ENCODE assay signal across 8 mouse cellular contexts in the genomic region with DNA sequence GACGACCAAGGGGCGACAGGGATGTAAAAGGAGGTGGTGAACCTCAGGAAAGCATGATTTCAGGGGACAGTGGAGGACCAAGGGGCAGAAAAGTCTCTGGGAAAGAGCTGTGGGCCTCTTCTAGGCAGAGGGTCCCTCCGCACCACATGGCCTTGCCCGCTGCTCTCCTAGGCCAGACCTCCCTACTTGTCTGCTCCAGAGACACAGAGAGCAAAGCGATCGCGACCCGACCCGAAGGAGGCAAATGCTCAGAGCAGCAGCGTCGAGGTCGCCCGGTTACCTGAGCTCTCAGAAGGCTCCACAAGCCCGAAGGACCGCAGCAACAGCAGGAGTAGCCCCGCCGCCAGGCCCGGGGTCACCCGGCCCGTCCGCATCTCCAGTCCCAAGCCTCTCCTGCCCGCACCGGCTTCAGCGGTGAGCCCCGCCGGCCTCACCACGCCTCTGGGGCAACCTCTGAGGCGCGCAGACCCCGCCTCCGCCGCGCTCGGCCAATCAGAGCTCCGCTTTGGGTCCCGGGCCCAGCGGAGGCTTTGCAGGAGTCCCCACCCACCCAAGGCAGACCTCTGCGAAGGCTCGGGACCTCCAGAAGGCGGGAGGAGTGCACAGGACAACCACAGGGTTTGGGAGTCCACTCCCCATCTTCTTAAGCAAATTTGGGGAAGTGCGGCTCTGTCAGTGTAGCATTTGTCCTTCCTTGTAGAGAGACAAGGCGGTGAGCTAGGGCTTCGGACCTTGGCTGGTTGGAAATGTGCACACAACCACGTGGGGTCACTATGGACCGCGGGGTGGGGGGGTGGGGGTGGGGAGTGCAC. TPM values are rescaled to one million over a fixed set of nuclear protein-coding genes. Genes with fewer than 3 reads are reported as not detected.
DNase-seq lines count a peak whose midpoint lies in the region; ATAC-seq and TF ChIP-seq lines count a peak whose summit lies in the region.

A gene (minus strand): TSS at position 446 of the 812 bp plus-strand sequence.

- peak within 1 kb of the TSS; percentile 74 for H3K9ac ChIP-seq in heart, embryonic 13.5 days
- H3K9ac ChIP-seq in kidney, postnatal 0 days (ENCODE audit: low read depth, low read length) = peak within 1 kb of the TSS; percentile 54
- no peak within 1 kb of the TSS for H3K9ac ChIP-seq in liver, embryonic 14.5 days (replicated peaks)
- peak within 1 kb of the TSS; percentile 60 for H3K9ac ChIP-seq in neural tube, embryonic 11.5 days (ENCODE audit: low read length)
- peak within 1 kb of the TSS; percentile 52; the same call in 1 of the 2 replicates for H3K9ac ChIP-seq in stomach, postnatal 0 days (ENCODE audit: low read length)

- no peak for TF ChIP-seq EP300 in liver, embryonic 14.5 days (IDR thresholded peaks at IDR 0.05; ENCODE audit: low read depth)
- TF ChIP-seq EP300 in stomach, postnatal 0 days (optimal IDR thresholded peaks at IDR 0.05) = no peak

- TF ChIP-seq CTCF in kidney, postnatal 0 days (IDR thresholded peaks at IDR 0.05; ENCODE audit: low read depth) = no peak
- TF ChIP-seq CTCF in liver, embryonic 14.5 days (IDR thresholded peaks at IDR 0.05; ENCODE audit: low read depth) = no peak
- TF ChIP-seq CTCF in stomach, postnatal 0 days (IDR thresholded peaks at IDR 0.05; ENCODE audit: low read depth) = no peak

- peak within 1 kb of the TSS; percentile 61 for H3K4me3 ChIP-seq in heart, embryonic 13.5 days
- peak within 1 kb of the TSS; percentile 40 for H3K4me3 ChIP-seq in kidney, postnatal 0 days (replicated peaks; ENCODE audit: low read depth, low read length)
- peak within 1 kb of the TSS; percentile 37 to 49 for H3K4me3 ChIP-seq in liver, embryonic 14.5 days (ENCODE audit: insufficient read depth in 1 of 2, low read depth in 2 of 2, low read length in 2 of 2)
- H3K4me3 ChIP-seq in neural tube, embryonic 11.5 days (ENCODE audit: low read depth, low read length) = peak within 1 kb of the TSS; percentile 47
- peak within 1 kb of the TSS; percentile 54 for H3K4me3 ChIP-seq in stomach, postnatal 0 days (ENCODE audit: low read depth, low read length)

- H3K27ac ChIP-seq in heart, embryonic 13.5 days (replicated peaks) = no peak within 1 kb of the TSS
- H3K27ac ChIP-seq in kidney, postnatal 0 days = no peak within 1 kb of the TSS
- H3K27ac ChIP-seq in liver, embryonic 14.5 days = no peak within 1 kb of the TSS
- H3K27ac ChIP-seq in neural tube, embryonic 11.5 days (ENCODE audit: low read depth, low read length) = no peak within 1 kb of the TSS
- H3K27ac ChIP-seq in stomach, postnatal 0 days (replicated peaks) = no peak within 1 kb of the TSS

- H3K4me2 ChIP-seq in heart, embryonic 13.5 days = peak within 1 kb of the TSS; percentile 83
- peak within 1 kb of the TSS; percentile 87 for H3K4me2 ChIP-seq in kidney, postnatal 0 days (ENCODE audit: low read length)
- H3K4me2 ChIP-seq in liver, embryonic 14.5 days (ENCODE audit: low read depth) = peak within 1 kb of the TSS; percentile 54
- H3K4me2 ChIP-seq in neural tube, embryonic 11.5 days (ENCODE audit: low read depth) = peak within 1 kb of the TSS; percentile 83
- peak within 1 kb of the TSS; percentile 94 for H3K4me2 ChIP-seq in stomach, postnatal 0 days (replicated peaks; ENCODE audit: low read depth)

- H3K36me3 ChIP-seq in heart, embryonic 13.5 days = no peaks in the 10 kb centered on the region
- no peaks in the 10 kb centered on the region for H3K36me3 ChIP-seq in kidney, postnatal 0 days (ENCODE audit: insufficient read depth, low read length)
- H3K36me3 ChIP-seq in liver, embryonic 14.5 days (replicated peaks; ENCODE audit: control insufficient read depth, insufficient read depth, low read depth) = no peaks in the 10 kb centered on the region
- no peaks in the 10 kb centered on the region for H3K36me3 ChIP-seq in neural tube, embryonic 11.5 days (ENCODE audit: control insufficient read depth, insufficient read depth, low read length)
- H3K36me3 ChIP-seq in stomach, postnatal 0 days (ENCODE audit: control insufficient read depth, insufficient read depth, low read length) = no peaks in the 10 kb centered on the region

- no peaks in the 10 kb centered on the region for H3K9me3 ChIP-seq in heart, embryonic 13.5 days
- H3K9me3 ChIP-seq in kidney, postnatal 0 days (replicated peaks; ENCODE audit: low read length) = no peaks in the 10 kb centered on the region
- no peaks in the 10 kb centered on the region for H3K9me3 ChIP-seq in liver, embryonic 14.5 days (ENCODE audit: control insufficient read depth, low read length)
- no peaks in the 10 kb centered on the region for H3K9me3 ChIP-seq in neural tube, embryonic 11.5 days (ENCODE audit: control insufficient read depth, low read length)
- no peaks in the 10 kb centered on the region for H3K9me3 ChIP-seq in stomach, postnatal 0 days (ENCODE audit: control insufficient read depth, low read length)

- WGBS in heart, embryonic 13.5 days = 1% methylated on average over 46 of the region's 46 CpGs
- WGBS in kidney, postnatal 0 days = 2% methylated on average over 46 of the region's 46 CpGs
- WGBS in liver, embryonic 14.5 days (ENCODE audit: insufficient replicate concordance) = under 1% methylated on average over 46 of the region's 46 CpGs
- 2% methylated on average over 46 of the region's 46 CpGs for WGBS in neural tube, embryonic 11.5 days
- WGBS in stomach, postnatal 0 days = 2% methylated on average over 40 of the region's 46 CpGs

- ATAC-seq in erythroblast, adult 5-6 weeks (replicated peaks; ENCODE audit: low FRiP score, poor library complexity, severe bottlenecking) = peak; percentile 64; the same call in 1 of the 2 replicates
- peak; percentile 85 for ATAC-seq in heart, embryonic 13.5 days (ENCODE audit: extremely low read depth, insufficient number of reproducible peaks, low FRiP score, low TSS enrichment)
- peak; percentile 98 for ATAC-seq in kidney, postnatal 0 days (replicated peaks; ENCODE audit: low FRiP score, low read depth)
- peak; percentile 93 for ATAC-seq in liver, embryonic 14.5 days (ENCODE audit: insufficient read depth)
- ATAC-seq in neural tube, embryonic 11.5 days (ENCODE audit: insufficient read depth, low FRiP score, low TSS enrichment) = peak; percentile 100
- ATAC-seq in stomach, postnatal 0 days (ENCODE audit: low FRiP score, low TSS enrichment) = peak; percentile 94

- H3K27me3 ChIP-seq in heart, embryonic 13.5 days (replicated peaks) = 0 out of 2 replicates have a peak, but pooled peaks cover 3% of the 10 kb centered on the region
- no peaks in the 10 kb centered on the region for H3K27me3 ChIP-seq in kidney, postnatal 0 days (ENCODE audit: insufficient read depth, low read length)
- H3K27me3 ChIP-seq in liver, embryonic 14.5 days (ENCODE audit: control insufficient read depth, insufficient read depth, low read length) = no peaks in the 10 kb centered on the region; the same call in 1 of the 2 replicates
- H3K27me3 ChIP-seq in neural tube, embryonic 11.5 days (ENCODE audit: control insufficient read depth, insufficient read depth, low read length) = no peaks in the 10 kb centered on the region
- H3K27me3 ChIP-seq in stomach, postnatal 0 days (ENCODE audit: control insufficient read depth, insufficient read depth, low read length) = no peaks in the 10 kb centered on the region

- peaks cover 11% of the 10 kb centered on the region for H3K4me1 ChIP-seq in heart, embryonic 13.5 days
- H3K4me1 ChIP-seq in kidney, postnatal 0 days (replicated peaks; ENCODE audit: insufficient read depth, low read length) = no peaks in the 10 kb centered on the region
- peaks cover 0 to 4% of the 10 kb centered on the region in 2 experiments; a peak in 2 of 4 replicates for H3K4me1 ChIP-seq in liver, embryonic 14.5 days (replicated peaks; ENCODE audit: control insufficient read depth in 2 of 2, insufficient read depth in 2 of 2, low read length in 1 of 2)
- H3K4me1 ChIP-seq in neural tube, embryonic 11.5 days (ENCODE audit: control insufficient read depth, insufficient read depth, low read length) = 0 out of 2 replicates have a peak, but pooled peaks cover 2% of the 10 kb centered on the region
- no peaks in the 10 kb centered on the region for H3K4me1 ChIP-seq in stomach, postnatal 0 days (replicated peaks; ENCODE audit: control insufficient read depth, insufficient read depth)

- DNase-seq in CD4-positive helper T cell, adult 2 months (ENCODE audit: low read depth, low spot score) = peak; percentile 91
- DNase-seq in brain, adult 2 months (ENCODE audit: low read depth, low spot score) = peak; percentile 52
- DNase-seq in kidney, postnatal 0 days (ENCODE audit: low spot score) = peak; percentile 89
- DNase-seq in liver, embryonic 14.5 days (ENCODE audit: low read depth in 3 of 3, low spot score in 3 of 3) = peak; percentile 49 to 68 (median 63)
- peak; percentile 91 for DNase-seq in neural tube, embryonic 11.5 days (ENCODE audit: low spot score)
- peak; percentile 86 for DNase-seq in stomach, postnatal 0 days (ENCODE audit: low spot score)

RNA-seq across cellular contexts. Expression of the gene that starts here (rescaled TPM):
- total RNA-seq in erythroblast, adult 5-6 weeks (2015; ENCODE audit: low replicate concordance) = 5.6 and 7.9 TPM in 2 replicates
- total RNA-seq in erythroblast, adult 5-6 weeks (2017; ENCODE audit: low replicate concordance) = 6.1 and 8.2 TPM in 2 replicates
- polyA plus RNA-seq in heart, embryonic 13.5 days (2015; fragmentation: Nextera tagmentation; extraction: Ambion mirVana) = 1.3 TPM in 2 replicates
- 1.4 and 1.6 TPM in 2 replicates for polyA plus RNA-seq in kidney, postnatal 0 days (2015; fragmentation: Nextera tagmentation; extraction: Ambion mirVana)
- 1.4 and 2.0 TPM in 2 replicates for polyA plus RNA-seq in liver, embryonic 14.5 days (2012; rRNA removed)
- 2.6 and 3.3 TPM in 2 replicates for polyA plus RNA-seq in liver, embryonic 14.5 days (2014; fragmentation: Nextera tagmentation; extraction: Ambion mirVana)
- 2.1 and 2.6 TPM in 2 replicates for polyA plus RNA-seq in neural tube, embryonic 11.5 days (2014; fragmentation: Nextera tagmentation; extraction: Ambion mirVana)
- polyA plus RNA-seq in stomach, postnatal 0 days (2015; fragmentation: Nextera tagmentation; extraction: Ambion mirVana) = 0.18 and 0.23 TPM in 2 replicates

Comparison
In these comparisons a context has a peak if more than half of its experiments do, and no peak if none do; other contexts are left out.
1. Peak in DNase-seq, ATAC-seq, H3K4me3 ChIP-seq, H3K9ac ChIP-seq and H3K4me2 ChIP-seq in stomach, postnatal 0 days; RNA of the gene not detected or under 1 TPM.